Mouse (Mus musculus) liver, postnatal 0 days (tissue): Measurements from ENCODE around the gene Spib. TPM values are rescaled to one million over a fixed set of nuclear protein-coding genes. Genes with fewer than 3 reads are reported as not detected.

ENCODE experiments used
- ATAC-seq: fragments of 200-750 bp; cut with Nextera tagmentation; 2 replicates; pipeline ENCODE4 v1.8.0; 2017; ENCODE audit warnings: mild to moderate bottlenecking, moderate library complexity
- DNase-seq: peaks from one replicate; pipeline ENCODE4 v3.0.0-alpha.2; 2016
- H3K27ac ChIP-seq: fragments of 300-500 bp; sonication (generic); 2 replicates; pipeline ENCODE4 v1.5.1; 2014; ENCODE audit warnings: antibody characterized with exemption, moderate library complexity, mild to moderate bottlenecking, low read depth
- H3K27me3 ChIP-seq: fragments of 300-500 bp; sonication (generic); 2 replicates; pipeline ENCODE4 v1.6.1; 2014; ENCODE audit warnings: low read length, control low read depth, mixed read lengths; ENCODE audit not compliant: insufficient read depth
- H3K36me3 ChIP-seq: fragments of 300-500 bp; sonication (generic); replicated peaks from 2 replicates; pipeline ENCODE4 v1.6.1; 2014; ENCODE audit warnings: mild to moderate bottlenecking, control low read depth, low read length, moderate library complexity, mixed read lengths; ENCODE audit not compliant: insufficient read depth
- H3K4me1 ChIP-seq: fragments of 300-500 bp; sonication (generic); 2 replicates; pipeline ENCODE4 v1.6.1; 2014; ENCODE audit warnings: antibody characterized with exemption, mild to moderate bottlenecking, control low read depth; ENCODE audit not compliant: insufficient read depth
- H3K4me2 ChIP-seq: fragments of 300-500 bp; sonication (generic); 2 replicates; pipeline ENCODE4 v1.6.1; 2014; ENCODE audit warnings: low read depth, mild to moderate bottlenecking, low read length, moderate library complexity, mixed read lengths
- H3K4me3 ChIP-seq: fragments of 300-500 bp; sonication (generic); 2 replicates; pipeline ENCODE4 v1.5.1; 2014; ENCODE audit warnings: low read depth, low read length
- H3K9ac ChIP-seq: fragments of 300-500 bp; sonication (generic); replicated peaks from 2 replicates; pipeline ENCODE4 v1.6.1; 2014; ENCODE audit warnings: mild to moderate bottlenecking, moderate library complexity
- H3K9me3 ChIP-seq: fragments of 300-500 bp; sonication (generic); 2 replicates; pipeline ENCODE4 v1.6.1; 2016; ENCODE audit warnings: mild to moderate bottlenecking, control low read depth, low read length, mixed read lengths
- CTCF ChIP-seq: sonication (generic); IDR thresholded peaks from 2 replicates; pipeline ENCODE4 v1.5.1; 2016; ENCODE audit warnings: antibody characterized with exemption, low read depth
- EP300 ChIP-seq: IDR thresholded peaks from 2 replicates; pipeline ENCODE4 v1.6.1; 2016; ENCODE audit warnings: antibody characterized with exemption, low read depth, mild to moderate bottlenecking
- WGBS: fragments of 180-500 bp; shearing (Covaris S2); extraction: QIAGEN DNeasy Blood & Tissue Kit; methylation state at CpG from one replicate; pipeline ENCODE4 v1.1.7; 2014; ENCODE audit not compliant: insufficient replicate concordance; 5-methylcytosine and 5-hydroxymethylcytosine counted together
- polyA plus RNA-seq: library from polyadenylated mRNA; unstranded; fragments of >200 nt; fragmentation: Nextera tagmentation; extraction: Ambion mirVana; gene quantifications from 2 replicates; pipeline ENCODE4 v1.2.1, GENCODE M21; 2015

Gene Spib
- polyA plus RNA-seq, 1 experiment from 2014 or later, result 9.5 TPM

GRCm38 (mm10) chr7:44543071-44543470, 11.2 kb upstream of the Spib start:
- WGBS, result 81% methylated on average over 12 of the region's 12 CpGs
- ATAC-seq, result no peak
- no peak for DNase-seq
- Histone ChIP-seq H3K9me3 (no peaks in the 10 kb centered on the region), H3K4me1 (peaks cover 10% of the 10 kb centered on the region), H3K4me3 (no peak overlapping the region), H3K36me3 (peaks cover 36% of the 10 kb centered on the region), H3K4me2 (no peak overlapping the region), H3K27me3 (no peaks in the 10 kb centered on the region), H3K9ac (no peak overlapping the region), H3K27ac (no peak overlapping the region)
- TF ChIP-seq EP300 (no peak), CTCF (no peak)

- whole genome bisulfite sequencing, result 89% methylated on average over 11 of the region's 11 CpGs
- Histone ChIP-seq H3K27ac (no peak overlapping the region), H3K4me2 (no peak overlapping the region), H3K27me3 (no peaks in the 10 kb centered on the region), H3K4me1 (peaks cover 6% of the 10 kb centered on the region), H3K9me3 (no peaks in the 10 kb centered on the region), H3K36me3 (peaks cover 41% of the 10 kb centered on the region), H3K4me3 (no peak overlapping the region), H3K9ac (no peak overlapping the region)
- ATAC-seq, result no peak
- DNase-seq, result no peak
- no peak for TF ChIP-seq CTCF
Measured at GRCm38 (mm10) chr7:44542555-44542954, 10.7 kb upstream of the Spib start.

GRCm38 (mm10) chr7:44538756-44539624, 7.1 kb upstream of the Spib start:
- Histone ChIP-seq H3K9ac (no peak overlapping the region), H3K27me3 (no peaks in the 10 kb centered on the region), H3K36me3 (peaks cover 64% of the 10 kb centered on the region), H3K4me2 (no peak overlapping the region), H3K4me1 (no peaks in the 10 kb centered on the region), H3K4me3 (no peak overlapping the region), H3K27ac (no peak overlapping the region), H3K9me3 (no peaks in the 10 kb centered on the region)
- 90% methylated on average over 41 of the region's 41 CpGs for WGBS
- peak; percentile 13 for DNase-seq
- TF ChIP-seq CTCF, result no peak
- no peak for TF ChIP-seq EP300
- ATAC-seq, result no peak

GRCm38 (mm10) chr7:44537496-44537895, 5.6 kb upstream of the Spib start:
- no peaks in the 10 kb centered on the region for H3K9me3 ChIP-seq
- 86% methylated on average over 13 of the region's 13 CpGs for WGBS
- DNase-seq (no peak), ATAC-seq (no peak)
- no peak overlapping the region for H3K27ac ChIP-seq
- no peaks in the 10 kb centered on the region for H3K4me1 ChIP-seq
- H3K36me3 ChIP-seq, result peaks cover 64% of the 10 kb centered on the region
- H3K27me3 ChIP-seq, result no peaks in the 10 kb centered on the region
- no peak overlapping the region for H3K4me3 ChIP-seq
- TF ChIP-seq EP300 (no peak), CTCF (no peak)
- no peak overlapping the region for H3K4me2 ChIP-seq
- no peak overlapping the region for H3K9ac ChIP-seq

- H3K9me3 ChIP-seq, result no peaks in the 10 kb centered on the region
- no peak overlapping the region for H3K27ac ChIP-seq
- no peak overlapping the region for H3K4me3 ChIP-seq
- H3K4me2 ChIP-seq, result no peak overlapping the region
- no peaks in the 10 kb centered on the region for H3K27me3 ChIP-seq
- no peak overlapping the region for H3K9ac ChIP-seq
- no peaks in the 10 kb centered on the region for H3K4me1 ChIP-seq
- H3K36me3 ChIP-seq, result peaks cover 62% of the 10 kb centered on the region
- no peak for TF ChIP-seq CTCF
- no peak for TF ChIP-seq EP300
- DNase-seq (no peak), ATAC-seq (no peak)
- 83% methylated on average over 7 of the region's 7 CpGs for WGBS
Measured at GRCm38 (mm10) chr7:44537009-44537408, 5.1 kb upstream of the Spib start.

- H3K4me3 ChIP-seq, result no peak overlapping the region
- WGBS, result 85% methylated on average over 6 of the region's 6 CpGs
- ATAC-seq, result no peak
- no peak overlapping the region for H3K4me2 ChIP-seq
- H3K27me3 ChIP-seq, result no peaks in the 10 kb centered on the region
- peaks cover 58% of the 10 kb centered on the region for H3K36me3 ChIP-seq
- DNase-seq, result no peak
- H3K9me3 ChIP-seq, result no peaks in the 10 kb centered on the region
- H3K4me1 ChIP-seq, result no peaks in the 10 kb centered on the region
- H3K27ac ChIP-seq, result no peak overlapping the region
- no peak for TF ChIP-seq EP300
- TF ChIP-seq CTCF, result no peak
- no peak overlapping the region for H3K9ac ChIP-seq
Measured at GRCm38 (mm10) chr7:44536590-44536968, 4.7 kb upstream of the Spib start.
